Mouse (Mus musculus) ovary, adult 18-20 months (tissue): ENCODE data around the gene Arhgdib.

Source experiments
- DNase-seq: peaks from one replicate; pipeline ENCODE4 v3.0.0; 2022; ENCODE audit warnings: low spot score, mixed read lengths

Arhgdib gene

GRCm38 (mm10) chr6:136950171-136950570 lies 8.5 kb upstream of the Arhgdib start:
- no peak for DNase-seq

- no peak for DNase-seq
Observed at GRCm38 (mm10) chr6:136947716-136948115, 6.0 kb upstream of the Arhgdib start.

GRCm38 (mm10) chr6:136946943-136947342 lies 5.2 kb upstream of the Arhgdib start:
- no peak for DNase-seq

GRCm38 (mm10) chr6:136946241-136946640 lies 4.5 kb upstream of the Arhgdib start:
- no peak for DNase-seq

GRCm38 (mm10) chr6:136944511-136944910 lies 2.8 kb upstream of the Arhgdib start:
- DNase-seq: no peak

GRCm38 (mm10) chr6:136943392-136943791 lies 1.7 kb upstream of the Arhgdib start:
- DNase-seq: no peak

GRCm38 (mm10) chr6:136942280-136942679 lies 581 bp upstream of the Arhgdib start:
- no peak for DNase-seq

GRCm38 (mm10) chr6:136940188-136940960 lies 1.3 kb downstream of the Arhgdib start:
- no peak for DNase-seq

GRCm38 (mm10) chr6:136939326-136940187 lies 2.1 kb downstream of the Arhgdib start:
- DNase-seq: no peak

GRCm38 (mm10) chr6:136938331-136939126 lies 3.2 kb downstream of the Arhgdib start:
- DNase-seq: peak; percentile 20

- no peak for DNase-seq
Observed at GRCm38 (mm10) chr6:136937117-136937516, 4.6 kb downstream of the Arhgdib start.

- no peak for DNase-seq
Observed at GRCm38 (mm10) chr6:136936361-136936760, 5.3 kb downstream of the Arhgdib start.

GRCm38 (mm10) chr6:136935233-136935632 lies 6.5 kb downstream of the Arhgdib start:
- DNase-seq: no peak

- DNase-seq: no peak
Observed at GRCm38 (mm10) chr6:136934068-136934467, 7.6 kb downstream of the Arhgdib start.

- no peak for DNase-seq
Observed at GRCm38 (mm10) chr6:136931246-136931645, 10.5 kb downstream of the Arhgdib start.

GRCm38 (mm10) chr6:136930677-136931076 lies 11.0 kb downstream of the Arhgdib start:
- no peak for DNase-seq

- no peak for DNase-seq
Observed at GRCm38 (mm10) chr6:136927626-136928025, 14.1 kb downstream of the Arhgdib start.

GRCm38 (mm10) chr6:136925049-136925448 lies 16.6 kb downstream of the Arhgdib start:
- no peak for DNase-seq

- DNase-seq: no peak
Observed at GRCm38 (mm10) chr6:136923532-136923931, 18.2 kb downstream of the Arhgdib start, which contains the start of gene Pde6h. Gene Pde6h (plus strand): TSS chr6:136923832.

GRCm38 (mm10) chr6:136922871-136923270 lies 18.8 kb downstream of the Arhgdib start:
- no peak for DNase-seq

GRCm38 (mm10) chr6:136922080-136922479 lies 19.6 kb downstream of the Arhgdib start, which contains the start of gene Erp27:
Gene Erp27 (minus strand): TSS chr6:136922180.
- no peak for DNase-seq

GRCm38 (mm10) chr6:136921601-136922000 lies 20.1 kb downstream of the Arhgdib start:
- DNase-seq: no peak
